Mouse (Mus musculus) liver, postnatal 0 days (tissue): ENCODE measurements at regions not wholly inside any gene's neighbourhood (a gene's known extent, or its start where the extent isn't known, plus 50 kb on each side); places are given as distances from the start of the nearest gene placed in this dataset.

ENCODE experiments used
- ATAC-seq: fragments of 200-750 bp; cut with Nextera tagmentation; 2 replicates; pipeline ENCODE4 v1.8.0; 2017; ENCODE audit warnings: mild to moderate bottlenecking, moderate library complexity
- DNase-seq: peaks from one replicate; pipeline ENCODE4 v3.0.0-alpha.2; 2016
- H3K27ac ChIP-seq: fragments of 300-500 bp; sonication (generic); 2 replicates; pipeline ENCODE4 v1.5.1; 2014; ENCODE audit warnings: antibody characterized with exemption, moderate library complexity, mild to moderate bottlenecking, low read depth
- H3K27me3 ChIP-seq: fragments of 300-500 bp; sonication (generic); 2 replicates; pipeline ENCODE4 v1.6.1; 2014; ENCODE audit warnings: low read length, control low read depth, mixed read lengths; ENCODE audit not compliant: insufficient read depth
- H3K36me3 ChIP-seq: fragments of 300-500 bp; sonication (generic); replicated peaks from 2 replicates; pipeline ENCODE4 v1.6.1; 2014; ENCODE audit warnings: mild to moderate bottlenecking, control low read depth, low read length, moderate library complexity, mixed read lengths; ENCODE audit not compliant: insufficient read depth
- H3K4me1 ChIP-seq: fragments of 300-500 bp; sonication (generic); 2 replicates; pipeline ENCODE4 v1.6.1; 2014; ENCODE audit warnings: antibody characterized with exemption, mild to moderate bottlenecking, control low read depth; ENCODE audit not compliant: insufficient read depth
- H3K4me2 ChIP-seq: fragments of 300-500 bp; sonication (generic); 2 replicates; pipeline ENCODE4 v1.6.1; 2014; ENCODE audit warnings: low read depth, mild to moderate bottlenecking, low read length, moderate library complexity, mixed read lengths
- H3K4me3 ChIP-seq: fragments of 300-500 bp; sonication (generic); 2 replicates; pipeline ENCODE4 v1.5.1; 2014; ENCODE audit warnings: low read depth, low read length
- H3K9ac ChIP-seq: fragments of 300-500 bp; sonication (generic); replicated peaks from 2 replicates; pipeline ENCODE4 v1.6.1; 2014; ENCODE audit warnings: mild to moderate bottlenecking, moderate library complexity
- H3K9me3 ChIP-seq: fragments of 300-500 bp; sonication (generic); 2 replicates; pipeline ENCODE4 v1.6.1; 2016; ENCODE audit warnings: mild to moderate bottlenecking, control low read depth, low read length, mixed read lengths
- CTCF ChIP-seq: sonication (generic); IDR thresholded peaks from 2 replicates; pipeline ENCODE4 v1.5.1; 2016; ENCODE audit warnings: antibody characterized with exemption, low read depth
- EP300 ChIP-seq: IDR thresholded peaks from 2 replicates; pipeline ENCODE4 v1.6.1; 2016; ENCODE audit warnings: antibody characterized with exemption, low read depth, mild to moderate bottlenecking
- WGBS: fragments of 180-500 bp; shearing (Covaris S2); extraction: QIAGEN DNeasy Blood & Tissue Kit; methylation state at CpG from one replicate; pipeline ENCODE4 v1.1.7; 2014; ENCODE audit not compliant: insufficient replicate concordance; 5-methylcytosine and 5-hydroxymethylcytosine counted together

DNA sequence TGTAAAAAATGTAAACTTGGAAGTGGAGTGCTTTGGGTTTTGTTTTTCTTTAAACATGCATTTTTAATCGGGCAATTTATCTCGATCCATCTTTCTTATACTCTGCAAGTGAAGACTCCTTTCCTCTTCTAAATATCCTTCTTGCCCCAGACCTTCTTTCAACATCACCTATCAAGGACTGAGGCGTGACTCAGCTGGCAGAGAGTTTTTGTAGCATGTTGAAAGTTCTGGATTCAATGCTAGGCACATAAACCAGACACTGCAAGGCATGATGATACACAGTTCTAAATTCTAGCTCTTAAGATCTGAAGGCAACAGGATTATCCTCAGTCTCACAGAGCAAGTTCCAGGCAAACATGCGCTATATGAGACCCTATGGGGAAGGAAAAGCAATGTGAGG, 88.1 kb upstream of the Akirin2 start:
- 74% methylated on average over 4 of the region's 4 CpGs for WGBS

DNA sequence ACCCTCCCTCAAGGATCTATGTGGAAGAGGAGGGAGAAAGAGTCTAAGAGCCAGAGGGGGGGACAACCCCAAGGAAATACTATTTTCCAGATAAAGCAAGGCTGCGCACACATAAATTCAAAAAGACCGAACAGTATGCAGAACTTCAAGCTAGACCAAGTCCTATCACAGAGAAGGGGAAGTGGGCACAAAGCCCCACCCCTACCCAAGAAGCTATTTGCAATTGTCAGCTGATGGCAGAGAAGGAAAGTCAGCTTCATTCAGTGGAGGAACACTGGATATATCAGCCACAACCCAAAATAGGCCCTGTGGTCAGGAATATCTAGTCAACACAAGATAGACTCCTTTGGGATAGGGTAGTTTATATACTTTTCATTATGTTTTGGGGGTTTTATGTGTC, 84.9 kb upstream of the Akirin2 start:
- TF ChIP-seq EP300 (no peak), CTCF (no peak)
- WGBS = 63% methylated on average over 2 of the region's 2 CpGs
- no peak for DNase-seq
- Histone ChIP-seq H3K9ac (no peak overlapping the region), H3K4me3 (no peak overlapping the region), H3K27me3 (no peaks in the 10 kb centered on the region), H3K9me3 (no peaks in the 10 kb centered on the region), H3K27ac (no peak overlapping the region), H3K4me2 (no peak overlapping the region), H3K4me1 (no peaks in the 10 kb centered on the region), H3K36me3 (no peaks in the 10 kb centered on the region)
- no peak for ATAC-seq

More for the DNA sequence above, 88.1 kb upstream of the Akirin2 start:
- TF ChIP-seq CTCF (no peak), EP300 (no peak)
- H3K36me3 ChIP-seq = no peaks in the 10 kb centered on the region
- no peak overlapping the region for H3K27ac ChIP-seq
- H3K9me3 ChIP-seq = no peaks in the 10 kb centered on the region
- no peak overlapping the region for H3K9ac ChIP-seq
- DNase-seq (no peak), ATAC-seq (no peak)
- no peak overlapping the region for H3K4me2 ChIP-seq
- H3K27me3 ChIP-seq = no peaks in the 10 kb centered on the region
- H3K4me1 ChIP-seq = no peaks in the 10 kb centered on the region
- H3K4me3 ChIP-seq = no peak overlapping the region

DNA sequence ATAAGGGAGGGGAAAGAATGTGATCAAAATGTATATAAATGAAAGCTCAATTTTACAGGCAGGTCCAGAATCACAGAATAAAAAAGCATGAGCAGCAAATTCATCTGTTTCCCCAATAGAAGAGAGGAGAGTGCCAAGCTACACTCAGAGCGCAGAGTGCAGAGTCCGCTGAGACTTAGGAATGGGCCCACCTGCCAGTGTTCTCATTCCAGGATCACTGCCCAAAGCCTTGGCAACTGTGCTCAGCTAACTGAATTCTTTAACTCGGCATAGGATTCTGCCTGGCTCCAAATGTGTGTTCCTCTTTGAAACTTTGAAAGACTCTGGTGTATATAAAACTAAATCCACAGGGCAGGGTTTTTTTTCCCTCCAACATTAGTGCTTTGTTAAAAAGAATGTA, 84.4 kb upstream of the Akirin2 start:
- WGBS = 84% methylated on average over 3 of the region's 3 CpGs
- DNase-seq = no peak

DNA sequence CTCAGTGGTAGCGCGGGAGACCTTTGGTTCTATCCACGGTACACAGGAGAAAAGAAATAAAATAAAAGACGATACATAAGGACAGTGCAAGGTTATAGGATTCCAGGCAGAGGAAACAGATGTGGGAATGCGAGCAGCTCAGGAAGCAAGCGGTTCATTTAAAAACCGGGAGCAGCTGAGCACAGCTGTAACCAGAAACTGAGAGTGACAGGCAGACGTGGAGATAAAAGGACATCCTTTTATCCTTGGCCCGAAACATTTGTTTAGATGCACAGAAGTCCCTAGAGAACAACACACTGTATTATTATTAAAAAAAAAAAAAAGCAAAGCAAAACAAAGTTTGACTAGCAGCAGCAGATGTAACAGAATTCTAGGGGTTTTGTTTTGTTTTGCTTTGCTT, 82.6 kb upstream of the Akirin2 start:
- H3K36me3 ChIP-seq = no peaks in the 10 kb centered on the region
- no peak overlapping the region for H3K4me3 ChIP-seq
- ATAC-seq = no peak
- H3K4me2 ChIP-seq = no peak overlapping the region
- H3K9me3 ChIP-seq = no peaks in the 10 kb centered on the region
- TF ChIP-seq EP300 (no peak), CTCF (no peak)
- H3K4me1 ChIP-seq = no peaks in the 10 kb centered on the region
- WGBS = 54% methylated on average over 9 of the region's 9 CpGs
- DNase-seq = no peak
- H3K27ac ChIP-seq = no peak overlapping the region
- H3K27me3 ChIP-seq = no peaks in the 10 kb centered on the region
- no peak overlapping the region for H3K9ac ChIP-seq

More for the DNA sequence above, 84.4 kb upstream of the Akirin2 start:
- Histone ChIP-seq H3K4me1 (no peaks in the 10 kb centered on the region), H3K36me3 (no peaks in the 10 kb centered on the region), H3K4me2 (no peak overlapping the region), H3K9me3 (no peaks in the 10 kb centered on the region), H3K27me3 (no peaks in the 10 kb centered on the region), H3K9ac (no peak overlapping the region), H3K4me3 (no peak overlapping the region), H3K27ac (no peak overlapping the region)
- ATAC-seq = no peak
- TF ChIP-seq CTCF = no peak
- no peak for TF ChIP-seq EP300

DNA sequence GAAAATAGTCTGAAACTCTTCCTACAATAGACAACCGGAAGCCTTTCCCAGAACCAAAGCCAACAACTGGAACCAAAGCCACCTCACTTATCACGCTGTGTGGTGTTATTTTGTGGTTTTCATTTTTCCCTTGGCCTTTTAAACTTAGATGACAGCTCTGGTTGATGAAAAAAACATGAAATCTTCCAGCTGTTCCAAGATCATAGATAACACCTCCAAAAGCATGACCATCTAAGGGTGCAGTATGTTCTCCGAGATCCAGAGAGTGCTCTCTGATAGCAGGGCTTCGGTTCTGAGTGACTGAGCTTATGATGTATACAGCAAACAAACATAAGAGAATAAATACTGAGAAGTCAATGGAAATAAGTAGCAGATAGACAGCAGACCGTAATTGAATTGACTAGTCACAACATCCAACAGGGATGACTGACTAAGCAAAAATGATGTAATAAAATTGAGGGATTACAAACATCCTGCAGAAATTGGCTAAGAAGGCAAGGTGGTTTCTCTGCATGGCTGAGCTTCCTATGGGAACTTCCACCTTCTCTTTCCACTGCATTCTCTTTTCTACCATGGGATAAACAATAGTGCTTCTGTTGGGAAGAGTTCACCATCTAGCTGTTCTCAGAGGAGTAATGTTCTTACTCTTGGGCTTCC, 74.8 kb upstream of the Akirin2 start:
- Histone ChIP-seq H3K27me3 (no peaks in the 10 kb centered on the region), H3K4me1 (no peaks in the 10 kb centered on the region), H3K4me2 (no peak overlapping the region), H3K9ac (no peak overlapping the region), H3K4me3 (no peak overlapping the region), H3K9me3 (no peaks in the 10 kb centered on the region), H3K27ac (no peak overlapping the region), H3K36me3 (no peaks in the 10 kb centered on the region)
- 70% methylated on average over 5 of the region's 5 CpGs for WGBS
- no peak for ATAC-seq
- TF ChIP-seq EP300 = no peak
- TF ChIP-seq CTCF = no peak
- no peak for DNase-seq

DNA sequence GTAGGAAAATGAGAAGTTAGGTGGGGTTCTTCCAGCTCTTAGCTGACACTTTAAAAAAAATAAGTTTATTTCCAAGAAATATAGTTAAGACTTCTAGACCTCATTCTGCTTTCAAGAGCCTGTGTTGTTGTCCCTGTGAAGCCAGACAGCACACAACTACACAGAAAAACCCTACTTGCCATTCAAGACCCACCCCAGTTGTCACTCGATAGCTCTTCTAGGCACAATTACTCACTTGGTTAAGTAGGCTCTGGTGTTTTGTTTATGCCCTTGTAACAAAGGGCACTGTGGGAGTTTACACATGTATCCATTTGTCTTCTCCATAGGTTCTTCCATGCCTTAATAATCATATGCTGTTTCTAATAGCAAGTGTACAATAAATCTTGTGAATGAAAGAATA, 66.5 kb upstream of the Akirin2 start:
- H3K4me3 ChIP-seq = no peak overlapping the region
- no peak overlapping the region for H3K4me2 ChIP-seq
- no peaks in the 10 kb centered on the region for H3K9me3 ChIP-seq
- no peak for DNase-seq
- no peak overlapping the region for H3K27ac ChIP-seq
- H3K27me3 ChIP-seq = no peaks in the 10 kb centered on the region
- ATAC-seq = no peak
- 77% methylated on average over 1 of the region's 1 CpGs for WGBS
- no peaks in the 10 kb centered on the region for H3K4me1 ChIP-seq
- H3K9ac ChIP-seq = no peak overlapping the region
- TF ChIP-seq CTCF (no peak), EP300 (no peak)
- H3K36me3 ChIP-seq = no peaks in the 10 kb centered on the region

DNA sequence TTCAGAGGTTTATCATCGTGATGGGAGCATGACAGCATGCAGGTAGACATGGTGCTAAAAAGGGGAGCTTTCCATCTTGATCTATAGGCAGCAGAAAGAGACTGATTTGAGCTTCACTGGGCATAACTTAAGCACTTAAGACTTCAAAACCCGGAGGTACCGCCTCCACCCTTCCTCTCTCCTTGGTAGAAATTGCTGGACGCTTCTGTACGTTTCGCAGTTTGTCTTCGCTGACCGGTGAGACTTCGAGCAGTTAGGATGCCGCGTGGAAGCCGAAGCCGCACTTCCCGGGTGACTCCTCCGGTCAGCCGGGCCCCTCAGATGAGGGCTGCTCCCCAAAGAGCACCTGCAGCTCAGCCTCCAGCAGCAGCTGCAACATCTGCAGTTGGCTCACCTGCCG, 65.2 kb upstream of the Akirin2 start:
- DNase-seq = no peak
- Histone ChIP-seq H3K9me3 (no peaks in the 10 kb centered on the region), H3K36me3 (no peaks in the 10 kb centered on the region), H3K9ac (no peak overlapping the region), H3K4me3 (no peak overlapping the region), H3K27me3 (no peaks in the 10 kb centered on the region), H3K4me2 (no peak overlapping the region), H3K4me1 (no peaks in the 10 kb centered on the region), H3K27ac (no peak overlapping the region)
- ATAC-seq = no peak
- no peak for TF ChIP-seq EP300
- TF ChIP-seq CTCF = no peak
- WGBS = 81% methylated on average over 17 of the region's 17 CpGs
